Mouse (Mus musculus): ENCODE measurements around the gene Fads1. TPM values are rescaled to one million over a fixed set of nuclear protein-coding genes. Genes with fewer than 3 reads are reported as not detected.

The Fads1 gene
- polyA plus RNA-seq, 1 experiment from 2014 or later, result 171 TPM

GRCm38 (mm10) chr19:10239975-10240653, 57.4 kb downstream of the Fads1 start:
- POLR2A ChIA-PET, result no interaction called here

GRCm38 (mm10) chr19:10240654-10241305, 58.1 kb downstream of the Fads1 start, which contains the start of gene Myrf:
Gene Myrf, minus strand, starts transcription at chr19:10240748.
- ChIA-PET POLR2A (no interaction called here), CTCF (interaction anchor here (0.8 to 1.1 kb wide), 9 partner anchors 9 to 42 kb away, joined by 3 to 6 read pairs (median 3); no protein-coding TSS in a partner anchor)
- in situ Hi-C loops (cut with MboI; ENCODE audit: low pct_unique_long_range_greater_than_20kb), result no loop called here
- peaks cover 34% of the 10 kb centered on the region for H3K27me3 ChIP-seq
- ATAC-seq, result peak; percentile 72
- DNase-seq (ENCODE audit: low read depth, low spot score), result no peak
- TF ChIP-seq CTCF (IDR thresholded peaks at IDR 0.05), result no peak

More at GRCm38 (mm10) chr19:10239975-10240653, 57.4 kb downstream of the Fads1 start:
- ATAC-seq (peak; percentile 10), DNase-seq (ENCODE audit: low read depth, low spot score) (no peak)
- in situ Hi-C loops (cut with MboI; ENCODE audit: low pct_unique_long_range_greater_than_20kb), result no loop called here
- TF ChIP-seq CTCF (IDR thresholded peaks at IDR 0.05), result no peak
- peaks cover 34% of the 10 kb centered on the region for H3K27me3 ChIP-seq
- CTCF ChIA-PET, result interaction anchor here (1.0 to 2.5 kb wide), 5 partner anchors 10 to 18 kb away, joined by 3 to 8 read pairs (median 6); no protein-coding TSS in a partner anchor

- ChIA-PET CTCF (interaction anchor here (1.6 to 2.5 kb wide), 2 partner anchors 9 to 23 kb away, joined by 5 to 7 read pairs; no protein-coding TSS in a partner anchor), POLR2A (interaction anchor here (0.8 kb wide), 1 partner anchor 30 kb away, joined by 3 read pairs; no protein-coding TSS in a partner anchor)
- no peak for TF ChIP-seq CTCF (IDR thresholded peaks at IDR 0.05)
- DNase-seq (ENCODE audit: low read depth, low spot score), result no peak
- ATAC-seq, result no peak
- peaks cover 31% of the 10 kb centered on the region for H3K27me3 ChIP-seq
- in situ Hi-C loops (cut with MboI; ENCODE audit: low pct_unique_long_range_greater_than_20kb), result no loop called here
Observed at GRCm38 (mm10) chr19:10242916-10243315, 60.2 kb downstream of the Fads1 start.

GRCm38 (mm10) chr19:10244183-10244582, 61.5 kb downstream of the Fads1 start:
- ChIA-PET CTCF (interaction anchor here (0.7 to 2.5 kb wide), 8 partner anchors 8 to 62 kb away, joined by 3 to 7 read pairs (median 3); no protein-coding TSS in a partner anchor), POLR2A (no interaction called here)
- no peak for DNase-seq (ENCODE audit: low read depth, low spot score)
- in situ Hi-C loops (cut with MboI; ENCODE audit: low pct_unique_long_range_greater_than_20kb), result no loop called here
- TF ChIP-seq CTCF (IDR thresholded peaks at IDR 0.05), result no peak
- ATAC-seq, result no peak
- H3K27me3 ChIP-seq, result peaks cover 25% of the 10 kb centered on the region

Other genes starting within 250 kb of the Fads1 start
- gene Fth1, start 202.3 kb upstream of the Fads1 start, polyA plus RNA-seq (2021), result 2,141 TPM
- gene Best1, start 181.3 kb upstream of the Fads1 start, polyA plus RNA-seq (2021), result not detected
- gene Rab3il1, start 181.2 kb upstream of the Fads1 start, polyA plus RNA-seq (2021), result 0.71 TPM
- gene Fads3, start 141.3 kb upstream of the Fads1 start, polyA plus RNA-seq (2021), result 227 TPM
- gene Fads2, start 81.1 kb upstream of the Fads1 start, polyA plus RNA-seq (2021), result 219 TPM
- gene Tmem258, start 21.1 kb downstream of the Fads1 start, polyA plus RNA-seq (2021), result 211 TPM
- 22.0 TPM for gene Fen1, start 21.3 kb downstream of the Fads1 start, polyA plus RNA-seq (2021)
- 0.45 TPM for gene Myrf, start 57.9 kb downstream of the Fads1 start, polyA plus RNA-seq (2021)
- 2.9 TPM for gene Dagla, start 122.0 kb downstream of the Fads1 start, polyA plus RNA-seq (2021)
- gene Syt7, start 206.2 kb downstream of the Fads1 start, polyA plus RNA-seq (2021), result 4.1 TPM

Data from Patski (cell line).